Mouse (Mus musculus): Measurements from ENCODE around the gene Neu1. TPM values are rescaled to one million over a fixed set of nuclear protein-coding genes. Genes with fewer than 3 reads are reported as not detected.
"Not testable (repeated sequence)": the region's sequence is repeated elsewhere in the genome, so short reads cannot be mapped to it uniquely, and the experiment has no call there.

The Neu1 gene
- polyA plus RNA-seq, 1 experiment from 2014 or later: 11.6 TPM

- WGBS: 84% methylated on average over 3 of the region's 3 CpGs
Observed at GRCm38 (mm10) chr17:34953258-34953657, 22.2 kb downstream of the Neu1 start.

GRCm38 (mm10) chr17:34953904-34954303 is 22.9 kb downstream of the Neu1 start:
- H3K4me3 ChIP-seq (ENCODE audit: low read depth, low read length): no peak overlapping the region
- no peak overlapping the region for H3K27ac ChIP-seq (ENCODE audit: low read depth)
- H3K9ac ChIP-seq: no peak overlapping the region
- no peaks in the 10 kb centered on the region for H3K9me3 ChIP-seq (ENCODE audit: low read depth, low read length)
- no peak for ATAC-seq (ENCODE audit: insufficient read depth)
- TF ChIP-seq CTCF (IDR thresholded peaks at IDR 0.05; ENCODE audit: low read depth): no peak
- no peak overlapping the region for H3K4me2 ChIP-seq
- peaks cover 7% of the 10 kb centered on the region; the same call in 1 of the 2 replicates for H3K27me3 ChIP-seq (ENCODE audit: insufficient read depth, low read length)
- peaks cover 8% of the 10 kb centered on the region for H3K4me1 ChIP-seq (ENCODE audit: insufficient read depth)
- DNase-seq: no peak
- H3K36me3 ChIP-seq (ENCODE audit: insufficient read depth): peaks cover 25% of the 10 kb centered on the region
- 90% methylated on average over 4 of the region's 4 CpGs for WGBS

More at GRCm38 (mm10) chr17:34953258-34953657, 22.2 kb downstream of the Neu1 start:
- ATAC-seq (ENCODE audit: insufficient read depth): no peak
- Histone ChIP-seq H3K27me3 (ENCODE audit: insufficient read depth, low read length) (peaks cover 7% of the 10 kb centered on the region; the same call in 1 of the 2 replicates), H3K9me3 (ENCODE audit: low read depth, low read length) (no peaks in the 10 kb centered on the region), H3K4me1 (ENCODE audit: insufficient read depth) (peaks cover 8% of the 10 kb centered on the region), H3K4me3 (ENCODE audit: low read depth, low read length) (0 out of 2 replicates have a peak overlapping the region, but pooled peaks have one; percentile 99), H3K4me2 (peak overlapping the region; percentile 97; the same call in 1 of the 2 replicates), H3K27ac (ENCODE audit: low read depth) (no peak overlapping the region), H3K9ac (no peak overlapping the region), H3K36me3 (ENCODE audit: insufficient read depth) (peaks cover 25% of the 10 kb centered on the region)
- no peak for TF ChIP-seq CTCF (IDR thresholded peaks at IDR 0.05; ENCODE audit: low read depth)
- DNase-seq: no peak

GRCm38 (mm10) chr17:34954831-34955230 is 23.8 kb downstream of the Neu1 start:
- Histone ChIP-seq H3K27ac (ENCODE audit: low read depth) (no peak overlapping the region), H3K9me3 (ENCODE audit: low read depth, low read length) (no peaks in the 10 kb centered on the region), H3K27me3 (ENCODE audit: insufficient read depth, low read length) (peaks cover 7% of the 10 kb centered on the region; the same call in 1 of the 2 replicates), H3K4me1 (ENCODE audit: insufficient read depth) (peaks cover 8% of the 10 kb centered on the region), H3K4me2 (no peak overlapping the region), H3K9ac (no peak overlapping the region), H3K36me3 (ENCODE audit: insufficient read depth) (peaks cover 20% of the 10 kb centered on the region), H3K4me3 (ENCODE audit: low read depth, low read length) (no peak overlapping the region)
- 86% methylated on average over 4 of the region's 4 CpGs for whole genome bisulfite sequencing
- ATAC-seq (ENCODE audit: insufficient read depth) (no peak), DNase-seq (no peak)
- no peak for TF ChIP-seq CTCF (IDR thresholded peaks at IDR 0.05; ENCODE audit: low read depth)

- peaks cover 9% of the 10 kb centered on the region for H3K36me3 ChIP-seq (ENCODE audit: insufficient read depth)
- DNase-seq (no peak), ATAC-seq (ENCODE audit: insufficient read depth) (no peak)
- peaks cover 7% of the 10 kb centered on the region; the same call in 1 of the 2 replicates for H3K27me3 ChIP-seq (ENCODE audit: insufficient read depth, low read length)
- no peak overlapping the region for H3K4me2 ChIP-seq
- H3K27ac ChIP-seq (ENCODE audit: low read depth): no peak overlapping the region
- TF ChIP-seq CTCF (IDR thresholded peaks at IDR 0.05; ENCODE audit: low read depth): no peak
- H3K9ac ChIP-seq: no peak overlapping the region
- H3K9me3 ChIP-seq (ENCODE audit: low read depth, low read length): no peaks in the 10 kb centered on the region
- 67% methylated on average over 3 of the region's 3 CpGs for WGBS
- H3K4me3 ChIP-seq (ENCODE audit: low read depth, low read length): no peak overlapping the region
- peaks cover 3% of the 10 kb centered on the region for H3K4me1 ChIP-seq (ENCODE audit: insufficient read depth)
Observed at GRCm38 (mm10) chr17:34955884-34956283, 24.8 kb downstream of the Neu1 start.

GRCm38 (mm10) chr17:34956340-34956739 is 25.3 kb downstream of the Neu1 start:
- no peak for ATAC-seq (ENCODE audit: insufficient read depth)
- H3K36me3 ChIP-seq (ENCODE audit: insufficient read depth): peaks cover 5% of the 10 kb centered on the region
- no peaks in the 10 kb centered on the region for H3K4me1 ChIP-seq (ENCODE audit: insufficient read depth)
- peaks cover 7% of the 10 kb centered on the region; the same call in 1 of the 2 replicates for H3K27me3 ChIP-seq (ENCODE audit: insufficient read depth, low read length)
- no peaks in the 10 kb centered on the region for H3K9me3 ChIP-seq (ENCODE audit: low read depth, low read length)
- H3K4me2 ChIP-seq: no peak overlapping the region
- H3K9ac ChIP-seq: no peak overlapping the region
- H3K27ac ChIP-seq (ENCODE audit: low read depth): no peak overlapping the region
- peak; percentile 71 for DNase-seq
- 28% methylated on average over 1 of the region's 1 CpGs for whole genome bisulfite sequencing
- TF ChIP-seq CTCF (IDR thresholded peaks at IDR 0.05; ENCODE audit: low read depth): peak; percentile 55
- H3K4me3 ChIP-seq (ENCODE audit: low read depth, low read length): no peak overlapping the region

GRCm38 (mm10) chr17:34957291-34957690 is 26.2 kb downstream of the Neu1 start:
- H3K4me1 ChIP-seq (ENCODE audit: insufficient read depth); H3K9me3 ChIP-seq (ENCODE audit: low read depth, low read length); H3K9ac ChIP-seq; DNase-seq; ATAC-seq (ENCODE audit: insufficient read depth); H3K36me3 ChIP-seq (ENCODE audit: insufficient read depth); H3K4me3 ChIP-seq (ENCODE audit: low read depth, low read length); H3K27ac ChIP-seq (ENCODE audit: low read depth); H3K27me3 ChIP-seq (ENCODE audit: insufficient read depth, low read length); H3K4me2 ChIP-seq: not testable (repeated sequence)
- 14% methylated on average over 32 of the region's 40 CpGs for WGBS

GRCm38 (mm10) chr17:34957966-34958365 is 26.9 kb downstream of the Neu1 start:
- not testable (repeated sequence) for H3K4me2 ChIP-seq; ATAC-seq (ENCODE audit: insufficient read depth); DNase-seq; H3K4me1 ChIP-seq (ENCODE audit: insufficient read depth); H3K27me3 ChIP-seq (ENCODE audit: insufficient read depth, low read length); H3K36me3 ChIP-seq (ENCODE audit: insufficient read depth); H3K9ac ChIP-seq; H3K4me3 ChIP-seq (ENCODE audit: low read depth, low read length); H3K27ac ChIP-seq (ENCODE audit: low read depth); H3K9me3 ChIP-seq (ENCODE audit: low read depth, low read length)
- 31% methylated on average over 22 of the region's 40 CpGs for WGBS

GRCm38 (mm10) chr17:34958734-34959129 is 27.7 kb downstream of the Neu1 start:
- not testable (repeated sequence) for H3K4me1 ChIP-seq (ENCODE audit: insufficient read depth); H3K36me3 ChIP-seq (ENCODE audit: insufficient read depth); H3K27ac ChIP-seq (ENCODE audit: low read depth); H3K27me3 ChIP-seq (ENCODE audit: insufficient read depth, low read length); H3K9me3 ChIP-seq (ENCODE audit: low read depth, low read length); DNase-seq
- WGBS: 0% methylated on average over 13 of the region's 47 CpGs
- ATAC-seq (ENCODE audit: insufficient read depth): peak; percentile 15
- 0 out of 2 replicates have a peak overlapping the region, but pooled peaks have one; percentile 13 for H3K9ac ChIP-seq
- H3K4me2 ChIP-seq: peak overlapping the region; percentile 79
- peak overlapping the region; percentile 41 for H3K4me3 ChIP-seq (ENCODE audit: low read depth, low read length)

- under 1% methylated on average over 25 of the region's 32 CpGs for whole genome bisulfite sequencing
- peak; percentile 94 for DNase-seq
Observed at GRCm38 (mm10) chr17:34959130-34959778, 28.2 kb downstream of the Neu1 start, which contains the start of gene Hspa1b. Gene Hspa1b, minus strand, starts transcription at chr17:34959238.

More at GRCm38 (mm10) chr17:34959130-34959778, 28.2 kb downstream of the Neu1 start, which contains the start of gene Hspa1b:
- not testable (repeated sequence) for H3K36me3 ChIP-seq (ENCODE audit: insufficient read depth); H3K9me3 ChIP-seq (ENCODE audit: low read depth, low read length); H3K27me3 ChIP-seq (ENCODE audit: insufficient read depth, low read length); H3K4me1 ChIP-seq (ENCODE audit: insufficient read depth)
- Histone ChIP-seq H3K4me3 (ENCODE audit: low read depth, low read length) (peak within 1 kb of the TSS; percentile 41), H3K27ac (ENCODE audit: low read depth) (peak within 1 kb of the TSS; percentile 96), H3K9ac (peak within 1 kb of the TSS; percentile 63), H3K4me2 (peak within 1 kb of the TSS; percentile 79)
- ATAC-seq (ENCODE audit: insufficient read depth): peak; percentile 94
